Mouse (Mus musculus) megakaryocyte, embryonic 14.5 days (primary cell): ENCODE data around the gene Smok3a.

Source experiments
- FLI1 ChIP-seq: IDR thresholded peaks from 2 replicates; pipeline ENCODE4 v1.6.1; 2012; ENCODE audit warnings: low read length, inconsistent platforms, mixed read lengths
- GATA1 ChIP-seq: IDR thresholded peaks from 3 replicates; pipeline ENCODE4 v1.6.1; 2012; ENCODE audit warnings: mixed read lengths, low read length, inconsistent platforms, borderline replicate concordance

GRCm38 (mm10) chr5:137975434-137975833, 45.6 kb upstream of the Smok3a start:
- TF ChIP-seq FLI1 (no peak), GATA1 (no peak)
